Mouse (Mus musculus) gastrocnemius, postnatal 25 days (tissue): Measurements from ENCODE around the gene Shank1. TPM values are rescaled to one million over a fixed set of nuclear protein-coding genes. Genes with fewer than 3 reads are reported as not detected.
A peak's percentile ranks its signal among the peaks of the same experiment; 100 is the strongest.

Experiments
- DNase-seq: peaks from one replicate; pipeline ENCODE4 v3.0.0; 2022
- total RNA-seq, 2 experiments: library from RNA; stranded (reverse); gene quantifications; 1 replicate in 1 of 2; 2 replicates in 1 of 2; pipeline ENCODE4 v1.2.3; 2021

Gene Shank1
- total RNA-seq, 2 experiments from 2014 or later: 0.49 to 0.54 TPM

- DNase-seq: peak; percentile 83
Measured at GRCm38 (mm10) chr7:44373889-44374652, 64.0 kb downstream of the Shank1 start.

GRCm38 (mm10) chr7:44374756-44375155 lies 64.7 kb downstream of the Shank1 start:
- DNase-seq: no peak

DNA sequence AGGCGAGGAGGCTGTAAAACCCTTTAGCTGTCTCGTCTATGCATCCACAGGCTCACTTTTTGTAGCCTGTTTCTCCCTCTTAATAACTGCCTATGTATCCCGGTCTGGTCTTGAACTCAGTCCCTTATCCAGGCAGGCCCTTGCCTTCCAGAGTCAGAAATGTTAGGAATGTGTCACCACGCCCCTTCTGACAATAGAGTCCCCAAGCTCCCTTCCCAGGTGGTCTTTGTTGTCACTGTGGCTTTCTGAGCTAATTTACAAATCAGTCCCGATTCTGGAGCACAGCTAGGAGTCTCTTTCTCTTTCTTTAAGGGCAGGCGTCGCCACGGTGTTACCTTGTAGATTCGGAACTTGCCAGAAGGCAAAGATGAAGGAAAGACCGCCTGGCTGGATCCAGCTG lies 65.2 kb downstream of the Shank1 start:
- no peak for DNase-seq

- no peak for DNase-seq
Measured at GRCm38 (mm10) chr7:44375793-44376192, 65.7 kb downstream of the Shank1 start.

- no peak for DNase-seq
Measured at GRCm38 (mm10) chr7:44378290-44378689, 68.2 kb downstream of the Shank1 start.

GRCm38 (mm10) chr7:44382541-44382940 lies 72.5 kb downstream of the Shank1 start:
- no peak for DNase-seq

DNA sequence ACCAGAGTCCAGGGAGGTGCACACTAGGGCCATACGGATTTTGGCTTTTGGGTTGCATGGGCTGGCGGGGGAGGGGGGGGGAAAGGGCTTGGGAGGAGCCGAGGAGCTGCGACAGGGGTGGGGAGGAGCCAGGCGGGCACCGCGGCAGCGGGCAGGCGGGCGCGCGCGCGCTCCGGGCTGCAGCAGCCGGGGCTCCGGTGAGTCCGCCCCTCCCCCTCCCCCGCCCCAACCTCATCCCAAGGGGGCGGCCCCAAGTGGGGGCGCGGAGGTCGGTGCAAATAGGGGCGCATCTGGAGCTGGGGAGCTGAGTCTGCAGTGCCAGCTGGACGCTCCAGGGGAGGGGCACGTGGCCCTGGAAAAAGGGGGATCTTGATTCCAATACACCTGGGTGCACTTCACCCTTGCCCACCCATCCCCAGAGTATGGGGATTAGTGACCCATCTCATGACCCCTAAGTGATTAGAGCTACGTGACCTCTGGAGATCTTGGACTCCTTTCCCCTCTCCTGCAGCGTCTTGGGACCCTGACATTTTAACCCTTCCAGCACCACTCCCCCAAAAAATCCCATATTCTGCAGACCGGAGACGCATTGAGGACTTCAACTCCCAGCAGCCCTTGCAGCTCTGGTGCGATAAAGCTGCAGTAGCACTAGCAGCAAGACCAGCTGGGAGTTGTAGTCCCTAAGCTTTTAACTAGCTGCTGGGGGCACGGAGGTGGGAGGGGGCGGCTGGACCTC lies 74.1 kb downstream of the Shank1 start, which contains the start of gene Syt3:
Gene Syt3 (plus strand): TSS at position 123 of the 736 bp plus-strand sequence.
- DNase-seq: peak; percentile 46

- no peak for DNase-seq
Measured at GRCm38 (mm10) chr7:44384716-44385059, 74.6 kb downstream of the Shank1 start.

GRCm38 (mm10) chr7:44385720-44386119 lies 75.7 kb downstream of the Shank1 start, which contains the start of gene 1700008O03Rik:
Gene 1700008O03Rik, minus strand, starts transcription at chr7:44385820.
- DNase-seq: no peak

GRCm38 (mm10) chr7:44391831-44392230 lies 81.8 kb downstream of the Shank1 start:
- no peak for DNase-seq

- DNase-seq: no peak
Measured at GRCm38 (mm10) chr7:44392341-44392740, 82.3 kb downstream of the Shank1 start.

DNA sequence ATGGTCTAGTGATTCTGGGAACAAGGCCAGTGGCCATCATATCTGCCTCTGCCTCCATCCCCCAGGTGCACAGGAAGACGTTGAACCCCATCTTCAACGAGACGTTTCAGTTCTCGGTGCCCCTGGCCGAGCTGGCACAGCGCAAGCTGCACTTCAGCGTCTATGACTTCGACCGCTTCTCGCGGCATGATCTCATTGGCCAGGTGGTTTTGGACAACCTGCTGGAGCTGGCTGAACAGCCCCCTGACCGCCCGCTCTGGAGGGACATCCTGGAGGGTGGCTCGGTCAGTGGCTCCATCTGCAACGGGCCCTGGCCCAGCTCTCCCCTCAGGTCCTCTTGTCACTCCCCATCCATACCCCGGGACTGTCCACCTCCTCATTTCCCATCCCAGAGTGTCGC lies 83.2 kb downstream of the Shank1 start:
- no peak for DNase-seq

DNA sequence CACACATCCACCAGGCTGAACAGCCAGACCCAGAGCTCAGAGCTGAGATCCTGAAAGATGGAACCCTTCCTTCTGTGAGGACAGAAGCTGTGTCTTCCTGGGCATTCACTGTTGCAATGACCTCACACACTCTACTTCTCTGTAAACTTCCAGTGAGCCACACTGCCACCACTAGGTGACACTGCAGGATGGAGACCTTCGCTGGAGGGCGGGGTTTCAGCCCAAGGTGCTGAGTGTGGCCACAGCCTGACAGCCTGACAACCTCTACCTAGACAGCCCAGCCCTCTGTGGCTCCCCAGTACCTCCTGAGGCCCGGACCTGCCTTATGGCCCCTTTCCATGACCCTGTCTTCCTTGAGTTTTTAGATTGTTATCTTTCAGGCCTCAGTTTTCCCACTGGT lies 88.5 kb downstream of the Shank1 start:
- peak; percentile 38 for DNase-seq

- no peak for DNase-seq
Measured at GRCm38 (mm10) chr7:44401673-44402072, 91.6 kb downstream of the Shank1 start.

DNA sequence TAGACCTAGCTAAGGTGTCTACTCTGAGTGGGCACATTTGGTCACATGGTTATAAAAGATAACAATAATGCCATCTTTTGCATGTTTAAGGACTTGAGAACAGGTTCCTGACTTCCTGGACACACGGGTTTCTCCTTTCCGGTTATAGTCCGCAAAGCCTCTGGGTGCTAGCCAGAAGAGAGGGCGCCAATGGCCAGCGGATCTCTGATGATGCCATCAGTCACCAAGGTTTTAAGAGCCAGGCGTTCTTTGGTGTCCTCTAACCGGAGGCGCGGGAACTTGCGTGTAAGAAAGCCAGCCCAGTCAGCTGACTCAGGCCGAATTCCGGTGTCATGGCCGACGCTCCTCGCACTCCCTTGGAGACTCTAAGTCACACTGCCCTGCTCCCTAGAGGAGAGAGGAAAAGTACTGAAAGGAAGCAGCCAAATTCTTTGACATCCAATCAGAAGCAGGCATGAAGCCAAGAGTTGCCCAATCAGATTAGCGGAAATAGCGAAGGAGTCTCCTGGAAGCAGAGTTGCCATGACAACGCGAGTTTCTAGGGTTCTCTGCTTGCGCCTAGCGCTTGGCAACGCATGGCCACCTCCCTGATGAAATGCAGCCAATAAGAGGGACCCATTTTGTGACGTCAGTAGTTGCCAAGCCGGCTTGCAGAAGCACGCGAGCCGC lies 95.4 kb downstream of the Shank1 start:
- peak; percentile 75 for DNase-seq

- DNase-seq: no peak
Measured at GRCm38 (mm10) chr7:44406015-44406355, 95.9 kb downstream of the Shank1 start.

Other genes with a start within 250 kb of the Shank1 start
- not detected for gene Klk1b21, start 207.9 kb upstream of the Shank1 start, total RNA-seq
- not detected for gene Klk1b22, start 197.6 kb upstream of the Shank1 start, total RNA-seq
- not detected for gene Klk1b16, start 173.5 kb upstream of the Shank1 start, total RNA-seq
- not detected for gene Klk1b24, start 122.0 kb upstream of the Shank1 start, total RNA-seq
- not detected for gene Klk1b3, start 112.1 kb upstream of the Shank1 start, total RNA-seq
- gene Klk1b4, start 102.8 kb upstream of the Shank1 start, total RNA-seq: not detected
- gene Klk1b5, start 94.3 kb upstream of the Shank1 start, total RNA-seq: not detected
- not detected for gene Klk1, start 84.9 kb upstream of the Shank1 start, total RNA-seq
- not detected for gene Gm36864, start 74.1 kb upstream of the Shank1 start, total RNA-seq
- under 1 TPM; 0.36 to 0.43 TPM for gene 1700028J19Rik, start 63.6 kb upstream of the Shank1 start, total RNA-seq
- gene 2410002F23Rik, start 63.5 kb upstream of the Shank1 start, total RNA-seq: 1 to 10 TPM; 6.1 to 8.0 TPM
- gene Acp4, start 52.9 kb upstream of the Shank1 start, total RNA-seq: not detected
- not detected for gene Gm15517, start 48.8 kb upstream of the Shank1 start, total RNA-seq
- 1 to 10 TPM; 1.9 to 2.6 TPM for gene Clec11a, start 3.4 kb upstream of the Shank1 start, total RNA-seq
- 1 to 10 TPM; 1.1 to 1.8 TPM for gene Syt3, start 73.8 kb downstream of the Shank1 start, total RNA-seq
- gene 1700008O03Rik, start 75.6 kb downstream of the Shank1 start, total RNA-seq: not detected
- gene Lrrc4b, start 118.8 kb downstream of the Shank1 start, total RNA-seq: under 1 TPM; 0.24 to 0.43 TPM
- gene Aspdh, start 155.1 kb downstream of the Shank1 start, total RNA-seq: not detected
- gene Josd2, start 157.7 kb downstream of the Shank1 start, total RNA-seq: 10 to 100 TPM; 62.8 to 69.1 TPM
- gene Emc10, start 186.3 kb downstream of the Shank1 start, total RNA-seq: 10 to 100 TPM; 41.4 to 53.2 TPM
- 1 to 10 TPM; 2.5 to 2.9 TPM for gene Fam71e1, start 186.3 kb downstream of the Shank1 start, total RNA-seq
- gene Mybpc2, start 214.4 kb downstream of the Shank1 start, total RNA-seq: 1,000 to 10,000 TPM; 3,676 to 4,447 TPM
- under 1 TPM in 1 of 2 experiments, not detected in 1; 0.24 TPM for gene Spib, start 221.8 kb downstream of the Shank1 start, total RNA-seq
- 1 to 10 TPM; 4.7 to 5.2 TPM for gene Pold1, start 238.6 kb downstream of the Shank1 start, total RNA-seq
- gene Nr1h2, start 243.7 kb downstream of the Shank1 start, total RNA-seq: 10 to 100 TPM; 27.0 to 29.3 TPM